Mouse (Mus musculus) cerebellum, postnatal 36 days (tissue): ENCODE results near the gene Pax4.

Source experiments
- DNase-seq, 2 experiments: peaks; one replicate each; pipeline ENCODE4 v3.0.0; 2021 to 2022; ENCODE audit warnings: mixed read lengths in 2 of 2

Pax4 gene

GRCm38 (mm10) chr6:28449253-28449652 lies at the start of gene Pax4:
Gene Pax4 (minus strand): TSS chr6:28449353.
- DNase-seq: no peak

- no peak for DNase-seq
Observed at GRCm38 (mm10) chr6:28497837-28498236, 48.7 kb upstream of the Pax4 start.

GRCm38 (mm10) chr6:28491198-28491597 lies 42.0 kb upstream of the Pax4 start:
- DNase-seq: no peak

- no peak for DNase-seq
Observed at GRCm38 (mm10) chr6:28490612-28491011, 41.5 kb upstream of the Pax4 start.

GRCm38 (mm10) chr6:28488204-28488851 lies 39.2 kb upstream of the Pax4 start:
- no peak for DNase-seq

- no peak for DNase-seq
Observed at GRCm38 (mm10) chr6:28486905-28487304, 37.8 kb upstream of the Pax4 start.

- no peak for DNase-seq
Observed at GRCm38 (mm10) chr6:28486471-28486870, 37.3 kb upstream of the Pax4 start.

GRCm38 (mm10) chr6:28486008-28486407 lies 36.9 kb upstream of the Pax4 start:
- DNase-seq: no peak

- no peak for DNase-seq
Observed at GRCm38 (mm10) chr6:28482711-28483315, 33.7 kb upstream of the Pax4 start.

GRCm38 (mm10) chr6:28480752-28481492 lies 31.8 kb upstream of the Pax4 start:
- DNase-seq: no peak

GRCm38 (mm10) chr6:28479865-28480751 lies 31.0 kb upstream of the Pax4 start:
- peak; percentile 97 for DNase-seq

- no peak for DNase-seq
Observed at GRCm38 (mm10) chr6:28474839-28475238, 25.7 kb upstream of the Pax4 start, which contains the start of gene Snd1. Gene Snd1 (plus strand): TSS chr6:28475139.

- DNase-seq: no peak
Observed at GRCm38 (mm10) chr6:28474211-28474610, 25.1 kb upstream of the Pax4 start.

- no peak for DNase-seq
Observed at GRCm38 (mm10) chr6:28471284-28472035, 22.3 kb upstream of the Pax4 start.

- DNase-seq: no peak
Observed at GRCm38 (mm10) chr6:28470621-28471020, 21.5 kb upstream of the Pax4 start.

GRCm38 (mm10) chr6:28470017-28470602 lies 21.0 kb upstream of the Pax4 start:
- DNase-seq: no peak

- no peak for DNase-seq
Observed at GRCm38 (mm10) chr6:28464630-28465029, 15.5 kb upstream of the Pax4 start.

- DNase-seq: peak; percentile 87
Observed at GRCm38 (mm10) chr6:28460534-28460933, 11.4 kb upstream of the Pax4 start.

- DNase-seq: no peak
Observed at GRCm38 (mm10) chr6:28459221-28459668, 10.1 kb upstream of the Pax4 start.

- DNase-seq: no peak
Observed at GRCm38 (mm10) chr6:28450977-28451376, 1.8 kb upstream of the Pax4 start.

GRCm38 (mm10) chr6:28450481-28450880 lies 1.3 kb upstream of the Pax4 start:
- DNase-seq: no peak

GRCm38 (mm10) chr6:28447937-28448336 lies 1.2 kb downstream of the Pax4 start:
- DNase-seq: no peak
